Mouse (Mus musculus): ENCODE measurements around the gene Adgrl3. TPM values are rescaled to one million over a fixed set of nuclear protein-coding genes. Genes with fewer than 3 reads are reported as not detected.

Gene Adgrl3
- polyA plus RNA-seq, 1 experiment from 2014 or later: 11.9 TPM

- Histone ChIP-seq H3K36me3 (replicated peaks) (peaks cover 7% of the 10 kb centered on the region), H3K4me1 (no peaks in the 10 kb centered on the region), H3K27ac (replicated peaks) (no peak overlapping the region), H3K27me3 (replicated peaks; ENCODE audit: low read depth, poor library complexity, severe bottlenecking) (no peaks in the 10 kb centered on the region), H3K4me3 (no peak overlapping the region), H3K9me3 (0 out of 2 replicates have a peak, but pooled peaks cover 4% of the 10 kb centered on the region)
- WGBS: 91% methylated on average over 9 of the region's 9 CpGs
- no peak for DNase-seq (ENCODE audit: low spot score)
Measured at GRCm38 (mm10) chr5:81794125-81794524, 774.2 kb downstream of the Adgrl3 start.

DNA sequence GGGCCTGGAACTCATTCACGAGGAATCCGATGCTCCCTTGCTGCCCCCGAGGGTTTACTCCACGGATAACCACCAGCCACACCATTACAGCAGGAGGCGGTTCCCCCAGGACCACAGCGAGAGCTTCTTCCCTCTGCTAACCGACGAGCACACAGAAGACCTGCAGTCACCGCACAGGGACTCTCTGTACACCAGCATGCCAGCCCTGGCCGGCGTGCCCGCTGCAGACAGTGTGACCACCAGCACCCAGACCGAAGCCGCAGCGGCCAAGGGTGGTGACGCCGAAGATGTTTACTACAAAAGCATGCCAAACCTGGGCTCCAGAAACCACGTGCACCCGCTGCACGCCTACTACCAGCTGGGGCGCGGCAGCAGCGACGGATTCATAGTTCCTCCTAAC lies 774.7 kb downstream of the Adgrl3 start:
- peaks cover 7% of the 10 kb centered on the region for H3K36me3 ChIP-seq (replicated peaks)
- 91% methylated on average over 24 of the region's 24 CpGs for WGBS
- H3K9me3 ChIP-seq: 0 out of 2 replicates have a peak, but pooled peaks cover 4% of the 10 kb centered on the region
- no peak for DNase-seq (ENCODE audit: low spot score)
- H3K27ac ChIP-seq (replicated peaks): no peak overlapping the region
- no peaks in the 10 kb centered on the region for H3K4me1 ChIP-seq
- H3K27me3 ChIP-seq (replicated peaks; ENCODE audit: low read depth, poor library complexity, severe bottlenecking): no peaks in the 10 kb centered on the region
- no peak overlapping the region for H3K4me3 ChIP-seq

GRCm38 (mm10) chr5:81796128-81796527 lies 776.2 kb downstream of the Adgrl3 start:
- no peak for DNase-seq (ENCODE audit: low spot score)
- Histone ChIP-seq H3K36me3 (replicated peaks) (peaks cover 7% of the 10 kb centered on the region), H3K27me3 (replicated peaks; ENCODE audit: low read depth, poor library complexity, severe bottlenecking) (no peaks in the 10 kb centered on the region), H3K27ac (replicated peaks) (no peak overlapping the region), H3K4me3 (no peak overlapping the region), H3K4me1 (no peaks in the 10 kb centered on the region), H3K9me3 (0 out of 2 replicates have a peak, but pooled peaks cover 4% of the 10 kb centered on the region)
- 84% methylated on average over 4 of the region's 4 CpGs for WGBS

DNA sequence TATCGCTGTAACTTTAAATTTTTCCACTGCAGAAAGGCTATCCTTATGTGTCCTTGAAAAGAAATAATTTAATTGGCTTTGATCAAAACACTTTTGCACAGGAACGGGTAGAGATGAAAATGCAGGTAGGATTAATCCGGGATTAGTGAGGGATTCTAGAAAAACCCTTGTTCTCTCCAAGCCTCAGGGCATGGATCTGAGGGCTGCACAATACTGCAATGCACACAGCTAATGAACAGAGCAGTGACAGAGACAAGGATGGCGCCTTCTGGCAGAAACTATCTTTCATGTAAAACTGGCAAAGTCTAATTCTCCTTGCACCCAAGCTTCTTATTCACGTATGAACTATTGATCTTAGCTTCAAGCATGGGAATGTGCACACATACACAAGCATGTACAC lies 791.0 kb downstream of the Adgrl3 start:
- H3K4me1 ChIP-seq: no peaks in the 10 kb centered on the region
- no peak overlapping the region for H3K27ac ChIP-seq (replicated peaks)
- H3K27me3 ChIP-seq (replicated peaks; ENCODE audit: low read depth, poor library complexity, severe bottlenecking): no peaks in the 10 kb centered on the region
- no peaks in the 10 kb centered on the region for H3K36me3 ChIP-seq (replicated peaks)
- no peak for DNase-seq (ENCODE audit: low spot score)
- no peaks in the 10 kb centered on the region for H3K9me3 ChIP-seq
- 79% methylated on average over 5 of the region's 5 CpGs for WGBS
- no peak overlapping the region for H3K4me3 ChIP-seq

- Histone ChIP-seq H3K36me3 (replicated peaks) (no peaks in the 10 kb centered on the region), H3K27ac (replicated peaks) (no peak overlapping the region), H3K4me3 (no peak overlapping the region), H3K4me1 (no peaks in the 10 kb centered on the region), H3K27me3 (replicated peaks; ENCODE audit: low read depth, poor library complexity, severe bottlenecking) (no peaks in the 10 kb centered on the region), H3K9me3 (no peaks in the 10 kb centered on the region)
- DNase-seq (ENCODE audit: low spot score): no peak
- whole genome bisulfite sequencing: 65% methylated on average over 1 of the region's 1 CpGs
Measured at GRCm38 (mm10) chr5:81832076-81832475, 812.1 kb downstream of the Adgrl3 start.

DNA sequence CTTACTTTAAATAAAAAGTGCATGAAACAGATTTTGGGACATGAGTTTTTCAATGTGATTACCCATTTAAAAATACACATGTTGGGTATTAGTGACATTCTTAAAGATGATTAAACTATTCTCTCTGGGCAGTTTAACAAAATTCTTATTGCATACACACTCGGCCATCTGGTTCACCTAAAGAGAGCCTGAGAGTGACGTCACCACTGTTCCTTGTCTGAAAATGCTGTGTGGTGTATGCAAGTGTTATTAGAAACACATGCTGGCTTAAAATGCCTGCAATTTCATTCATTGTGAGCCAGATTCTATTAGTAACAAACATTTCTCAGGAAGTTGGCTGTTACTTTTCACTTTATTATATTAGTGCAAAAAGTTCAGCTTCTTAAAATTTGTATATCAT lies 812.7 kb downstream of the Adgrl3 start:
- DNase-seq (ENCODE audit: low spot score): peak; percentile 35

GRCm38 (mm10) chr5:81837860-81838259 lies 817.9 kb downstream of the Adgrl3 start:
- no peak for DNase-seq (ENCODE audit: low spot score)
- Histone ChIP-seq H3K27me3 (replicated peaks; ENCODE audit: low read depth, poor library complexity, severe bottlenecking) (no peaks in the 10 kb centered on the region), H3K4me3 (no peak overlapping the region), H3K27ac (replicated peaks) (no peak overlapping the region), H3K9me3 (no peaks in the 10 kb centered on the region), H3K36me3 (replicated peaks) (no peaks in the 10 kb centered on the region), H3K4me1 (no peaks in the 10 kb centered on the region)
- 88% methylated on average over 2 of the region's 2 CpGs for WGBS

More for the DNA sequence above, 812.7 kb downstream of the Adgrl3 start:
- H3K9me3 ChIP-seq: no peaks in the 10 kb centered on the region
- no peak overlapping the region for H3K4me3 ChIP-seq
- no peaks in the 10 kb centered on the region for H3K36me3 ChIP-seq (replicated peaks)
- no peaks in the 10 kb centered on the region for H3K27me3 ChIP-seq (replicated peaks; ENCODE audit: low read depth, poor library complexity, severe bottlenecking)
- no peak overlapping the region for H3K27ac ChIP-seq (replicated peaks)
- H3K4me1 ChIP-seq: no peaks in the 10 kb centered on the region
- WGBS: 38% methylated on average over 2 of the region's 2 CpGs

- DNase-seq (ENCODE audit: low spot score): no peak
- WGBS: 34% methylated on average over 4 of the region's 4 CpGs
- H3K4me1 ChIP-seq: peaks cover 6% of the 10 kb centered on the region; the same call in 1 of the 2 replicates
- H3K27ac ChIP-seq (replicated peaks): no peak overlapping the region
- H3K9me3 ChIP-seq: no peaks in the 10 kb centered on the region
- H3K27me3 ChIP-seq (replicated peaks; ENCODE audit: low read depth, poor library complexity, severe bottlenecking): no peaks in the 10 kb centered on the region
- no peak overlapping the region for H3K4me3 ChIP-seq
- no peaks in the 10 kb centered on the region for H3K36me3 ChIP-seq (replicated peaks)
Measured at GRCm38 (mm10) chr5:81843798-81844197, 823.9 kb downstream of the Adgrl3 start.

DNA sequence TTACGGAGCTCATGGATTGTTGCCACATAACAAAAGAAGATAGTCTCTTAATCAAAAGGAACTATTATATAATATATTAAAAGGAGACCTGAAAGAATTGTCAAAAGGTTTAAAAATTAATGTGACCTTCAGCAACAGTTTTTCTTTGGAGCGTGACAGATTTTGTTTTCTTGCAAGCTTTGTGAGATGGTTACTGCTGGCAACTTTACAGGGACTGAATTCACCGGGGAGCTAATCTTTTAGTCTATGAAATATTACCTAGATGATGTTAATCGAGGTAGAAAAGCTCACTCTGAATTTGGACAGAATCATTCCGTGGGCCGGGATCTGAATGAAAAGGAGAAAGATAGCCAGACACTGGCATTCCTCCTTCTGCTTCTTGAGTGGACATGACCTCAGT lies 850.4 kb downstream of the Adgrl3 start:
- DNase-seq (ENCODE audit: low spot score): no peak
- Histone ChIP-seq H3K4me3 (no peak overlapping the region), H3K4me1 (no peaks in the 10 kb centered on the region), H3K9me3 (no peaks in the 10 kb centered on the region), H3K36me3 (replicated peaks) (no peaks in the 10 kb centered on the region), H3K27me3 (replicated peaks; ENCODE audit: low read depth, poor library complexity, severe bottlenecking) (no peaks in the 10 kb centered on the region), H3K27ac (replicated peaks) (no peak overlapping the region)
- WGBS: 93% methylated on average over 6 of the region's 6 CpGs

Small RNA genes lying within 50 kb of the gene (microRNA-seq; reads per million reads assigned to microRNA genes)
- gene Gm22048: not detected
